In genomic region chr6:94779854-94780253, GRCm38 (mm10) we compare ENCODE assay signal across 10 mouse cellular contexts.
DNase-seq lines count a peak whose midpoint lies in the region; ATAC-seq lines count a peak whose summit lies in the region.
"Had no signal": no experiment of that assay in that cellular context is flagged by ENCODE, and none has a peak within 500 bp of the region (broad histone marks: within the 10 kb centered on the region; RNA-seq: fewer than 3 reads in every experiment).

No protein-coding gene starts in this region.

- H3K27me3 ChIP-seq in forebrain, embryonic 13.5 days: no peaks in the 10 kb centered on the region
- H3K27me3 ChIP-seq: hindbrain, embryonic 15.5 days; neural tube, embryonic 13.5 days had no signal

- H3K9ac ChIP-seq in forebrain, embryonic 13.5 days: no peak overlapping the region
- H3K9ac ChIP-seq: hindbrain, embryonic 15.5 days; neural tube, embryonic 13.5 days had no signal

- intact Hi-C loops in heart, postnatal 14 days (cut with DNase I): no loop called here

- no peak overlapping the region for H3K4me2 ChIP-seq in forebrain, embryonic 13.5 days
- H3K4me2 ChIP-seq: hindbrain, embryonic 15.5 days; neural tube, embryonic 13.5 days had no signal

- H3K4me3 ChIP-seq in forebrain, embryonic 13.5 days: no peak overlapping the region
- H3K4me3 ChIP-seq: hindbrain, embryonic 15.5 days; neural tube, embryonic 13.5 days had no signal

- no peaks in the 10 kb centered on the region; the same call in 1 of the 2 replicates for H3K4me1 ChIP-seq in forebrain, embryonic 13.5 days
- H3K4me1 ChIP-seq: hindbrain, embryonic 15.5 days; neural tube, embryonic 13.5 days had no signal

- peak; percentile 14 to 20 for DNase-seq in cerebellum, postnatal 14 days
- no peak for DNase-seq in cerebellum, postnatal 36 days
- peak; percentile 67 for DNase-seq in adrenal gland, adult 2 months
- DNase-seq in heart, postnatal 14 days: peak; percentile 46 to 53
- DNase-seq in lung, postnatal 10 days: peak; percentile 73
- DNase-seq in thymus, postnatal 36 days: no peak
- DNase-seq in thymus, postnatal 25 days: no peak

- ATAC-seq in forebrain, embryonic 13.5 days: no peak

- H3K27ac ChIP-seq in forebrain, embryonic 13.5 days: no peak overlapping the region
- H3K27ac ChIP-seq: hindbrain, embryonic 15.5 days; neural tube, embryonic 13.5 days had no signal

- H3K9me3 ChIP-seq in forebrain, embryonic 13.5 days (replicated peaks): no peaks in the 10 kb centered on the region
- H3K9me3 ChIP-seq: hindbrain, embryonic 15.5 days; neural tube, embryonic 13.5 days had no signal

- WGBS in forebrain, embryonic 13.5 days: 87% methylated on average over 7 of the region's 7 CpGs

- H3K36me3 ChIP-seq in forebrain, embryonic 13.5 days (ENCODE audit: poor library complexity, severe bottlenecking): no peaks in the 10 kb centered on the region
- H3K36me3 ChIP-seq: hindbrain, embryonic 15.5 days; neural tube, embryonic 13.5 days had no signal

Comparison
In these comparisons a context has a peak if more than half of its experiments do, and no peak if none do; other contexts are left out.
1. DNase-seq: peak in cerebellum, postnatal 14 days (2 of 2), adrenal gland, adult 2 months (single experiment), heart, postnatal 14 days (2 of 2) and lung, postnatal 10 days (single experiment); none in cerebellum, postnatal 36 days (0 of 2), thymus, postnatal 36 days (0 of 2) and thymus, postnatal 25 days (single experiment).